ENCODE assay signal across 9 mouse cellular contexts in genomic region chr2:107083071-107083885, GRCm38 (mm10). TPM values are rescaled to one million over a fixed set of nuclear protein-coding genes. Genes with fewer than 3 reads are reported as not detected.
DNase-seq lines count a peak whose midpoint lies in the region; ATAC-seq and TF ChIP-seq lines count a peak whose summit lies in the region.
"Had no signal": no experiment of that assay in that cellular context is flagged by ENCODE, and none has a peak within 500 bp of the region (broad histone marks: within the 10 kb centered on the region; RNA-seq: fewer than 3 reads in every experiment).

No protein-coding gene starts in this region.

- H3K9me3 ChIP-seq in heart, embryonic 11.5 days (replicated peaks; ENCODE audit: control insufficient read depth, low read length), result no peaks in the 10 kb centered on the region
- no peaks in the 10 kb centered on the region for H3K9me3 ChIP-seq in G1E (replicated peaks)
- no peaks in the 10 kb centered on the region for H3K9me3 ChIP-seq in hindbrain, embryonic 10.5 days
- no peaks in the 10 kb centered on the region for H3K9me3 ChIP-seq in limb, embryonic 14.5 days (ENCODE audit: control insufficient read depth, low read length)
- no peaks in the 10 kb centered on the region for H3K9me3 ChIP-seq in stomach, postnatal 0 days (ENCODE audit: control insufficient read depth, low read length)
- H3K9me3 ChIP-seq: embryonic facial prominence, embryonic 15.5 days had no signal

- H3K36me3 ChIP-seq in heart, embryonic 11.5 days (ENCODE audit: control insufficient read depth, insufficient read depth, low read length), result no peaks in the 10 kb centered on the region
- no peaks in the 10 kb centered on the region for H3K36me3 ChIP-seq in G1E (replicated peaks)
- H3K36me3 ChIP-seq in hindbrain, embryonic 10.5 days, result no peaks in the 10 kb centered on the region
- H3K36me3 ChIP-seq in limb, embryonic 14.5 days (ENCODE audit: control insufficient read depth, insufficient read depth, low read length), result no peaks in the 10 kb centered on the region
- H3K36me3 ChIP-seq in stomach, postnatal 0 days (ENCODE audit: control insufficient read depth, insufficient read depth, low read length), result no peaks in the 10 kb centered on the region
- H3K36me3 ChIP-seq: embryonic facial prominence, embryonic 15.5 days had no signal

- H3K4me2 ChIP-seq in heart, embryonic 11.5 days, result peak overlapping the region; percentile 39
- no peak overlapping the region for H3K4me2 ChIP-seq in limb, embryonic 14.5 days (replicated peaks; ENCODE audit: low read depth, low read length, severe bottlenecking)
- no peak overlapping the region for H3K4me2 ChIP-seq in stomach, postnatal 0 days (replicated peaks; ENCODE audit: low read depth)
- H3K4me2 ChIP-seq: embryonic facial prominence, embryonic 15.5 days had no signal

- no peak for DNase-seq in heart, adult 9 months (ENCODE audit: low spot score in 2 of 2)
- peak; percentile 16 for DNase-seq in G1E (ENCODE audit: low spot score)
- peak; percentile 66 for DNase-seq in embryo, embryonic 10 days (ENCODE audit: low spot score)
- peak; percentile 30 for DNase-seq in hindbrain, embryonic 10.5 days (ENCODE audit: low spot score)
- peak; percentile 45 for DNase-seq in limb, embryonic 14.5 days (ENCODE audit: low spot score)
- DNase-seq in stomach, postnatal 0 days (ENCODE audit: low spot score), result no peak
- no peak for DNase-seq in spleen, postnatal 4 days (ENCODE audit: low spot score in 2 of 2)

- H3K27me3 ChIP-seq in heart, embryonic 11.5 days (ENCODE audit: control insufficient read depth, insufficient read depth, low read length), result no peaks in the 10 kb centered on the region
- no peaks in the 10 kb centered on the region for H3K27me3 ChIP-seq in G1E (ENCODE audit: insufficient read depth, low read length)
- H3K27me3 ChIP-seq in hindbrain, embryonic 10.5 days (ENCODE audit: insufficient read depth, poor library complexity, severe bottlenecking), result no peaks in the 10 kb centered on the region
- no peaks in the 10 kb centered on the region for H3K27me3 ChIP-seq in limb, embryonic 14.5 days (ENCODE audit: control insufficient read depth, insufficient read depth, low read length)
- no peaks in the 10 kb centered on the region for H3K27me3 ChIP-seq in stomach, postnatal 0 days (ENCODE audit: control insufficient read depth, insufficient read depth, low read length)
- H3K27me3 ChIP-seq: embryonic facial prominence, embryonic 15.5 days had no signal

- ATAC-seq in heart, embryonic 11.5 days (replicated peaks; ENCODE audit: insufficient number of reproducible peaks, low FRiP score, low TSS enrichment), result no peak
- ATAC-seq in G1E (ENCODE audit: extremely low read depth, insufficient number of reproducible peaks, low FRiP score, poor library complexity, severe bottlenecking), result peak; percentile 86
- ATAC-seq in limb, embryonic 14.5 days (ENCODE audit: low FRiP score, low read depth), result peak; percentile 77
- no peak for ATAC-seq in stomach, postnatal 0 days (ENCODE audit: low FRiP score, low TSS enrichment)

- WGBS in heart, embryonic 11.5 days (ENCODE audit: insufficient replicate concordance), result 42% methylated on average over 14 of the region's 14 CpGs
- WGBS in hindbrain, embryonic 10.5 days, result 54% methylated on average over 14 of the region's 14 CpGs
- 31% methylated on average over 14 of the region's 14 CpGs for WGBS in limb, embryonic 14.5 days
- 55% methylated on average over 14 of the region's 14 CpGs for WGBS in stomach, postnatal 0 days

- TF ChIP-seq CTCF in G1E (IDR thresholded peaks at IDR 0.05; ENCODE audit: low read depth, low read length), result peak; percentile 65
- TF ChIP-seq CTCF in stomach, postnatal 0 days (IDR thresholded peaks at IDR 0.05; ENCODE audit: low read depth), result peak; percentile 77

- no peak overlapping the region for H3K27ac ChIP-seq in heart, embryonic 11.5 days (ENCODE audit: low read depth, low read length)
- H3K27ac ChIP-seq in hindbrain, embryonic 10.5 days, result no peak overlapping the region
- H3K27ac ChIP-seq in limb, embryonic 14.5 days (replicated peaks; ENCODE audit: low read depth, low read length), result 0 out of 2 replicates have a peak overlapping the region, but pooled peaks have one; percentile 33
- no peak overlapping the region for H3K27ac ChIP-seq in stomach, postnatal 0 days (replicated peaks)
- H3K27ac ChIP-seq: embryonic facial prominence, embryonic 15.5 days had no signal

- H3K4me3 ChIP-seq in heart, embryonic 11.5 days (ENCODE audit: low read depth, low read length), result no peak overlapping the region
- no peak overlapping the region for H3K4me3 ChIP-seq in G1E (ENCODE audit: low read depth, low read length)
- no peak overlapping the region for H3K4me3 ChIP-seq in hindbrain, embryonic 10.5 days
- no peak overlapping the region for H3K4me3 ChIP-seq in limb, embryonic 14.5 days (replicated peaks; ENCODE audit: low read length)
- H3K4me3 ChIP-seq in stomach, postnatal 0 days (ENCODE audit: low read depth, low read length), result no peak overlapping the region
- H3K4me3 ChIP-seq: embryonic facial prominence, embryonic 15.5 days had no signal

- no peak overlapping the region for H3K9ac ChIP-seq in heart, embryonic 11.5 days (ENCODE audit: low read depth, low read length)
- no peak overlapping the region for H3K9ac ChIP-seq in limb, embryonic 14.5 days (ENCODE audit: low read depth, low read length, severe bottlenecking)
- H3K9ac ChIP-seq in stomach, postnatal 0 days (ENCODE audit: low read length), result no peak overlapping the region
- H3K9ac ChIP-seq: embryonic facial prominence, embryonic 15.5 days had no signal

- no peak for TF ChIP-seq EP300 in stomach, postnatal 0 days (optimal IDR thresholded peaks at IDR 0.05)

- no peaks in the 10 kb centered on the region for H3K4me1 ChIP-seq in heart, embryonic 11.5 days (ENCODE audit: control insufficient read depth, insufficient read depth, low read length)
- peaks cover 5% of the 10 kb centered on the region; the same call in 1 of the 2 replicates for H3K4me1 ChIP-seq in G1E (ENCODE audit: insufficient read depth, low read depth, low read length)
- 0 out of 2 replicates have a peak, but pooled peaks cover 5% of the 10 kb centered on the region for H3K4me1 ChIP-seq in hindbrain, embryonic 10.5 days (replicated peaks)
- no peaks in the 10 kb centered on the region for H3K4me1 ChIP-seq in limb, embryonic 14.5 days (ENCODE audit: control insufficient read depth, insufficient read depth, low read length)
- no peaks in the 10 kb centered on the region for H3K4me1 ChIP-seq in stomach, postnatal 0 days (replicated peaks; ENCODE audit: control insufficient read depth, insufficient read depth)
- H3K4me1 ChIP-seq: embryonic facial prominence, embryonic 15.5 days had no signal

- TF ChIP-seq POLR2A in limb, embryonic 14.5 days (IDR thresholded peaks at IDR 0.05; ENCODE audit: borderline replicate concordance, extremely low read depth, insufficient read depth, insufficient read length), result no peak

RNA-seq across cellular contexts. Expression of gene Fshb, which starts 23.8 kb away (rescaled TPM):
- polyA plus RNA-seq in heart, embryonic 11.5 days (2014; fragmentation: Nextera tagmentation; extraction: Ambion mirVana), result not detected in 2 replicates
- total RNA-seq in G1E (2014; fragmentation: Nextera tagmentation), result not detected in 2 replicates
- not detected in 2 replicates for total RNA-seq in G1E (2017)
- polyA plus RNA-seq in G1E (2012), result not detected in 2 replicates
- polyA plus RNA-seq in hindbrain, embryonic 10.5 days (2016; fragmentation: Nextera tagmentation; extraction: Ambion mirVana), result not detected in 2 replicates
- not detected in 2 replicates for polyA plus RNA-seq in limb, embryonic 14.5 days (2012; rRNA removed)
- polyA plus RNA-seq in limb, embryonic 14.5 days (2014; fragmentation: Nextera tagmentation; extraction: Ambion mirVana), result not detected in 2 replicates
- polyA plus RNA-seq in stomach, postnatal 0 days (2015; fragmentation: Nextera tagmentation; extraction: Ambion mirVana), result not detected in 2 replicates
- polyA plus RNA-seq: embryonic facial prominence, embryonic 15.5 days had no signal

Comparison
In these comparisons a context has a peak if more than half of its experiments do, and no peak if none do; other contexts are left out.
1. ATAC-seq: peak in G1E (single experiment) and limb, embryonic 14.5 days (single experiment); none in heart, embryonic 11.5 days (single experiment) and stomach, postnatal 0 days (single experiment).
2. DNase-seq: peak in G1E (single experiment), embryo, embryonic 10 days (single experiment), hindbrain, embryonic 10.5 days (single experiment) and limb, embryonic 14.5 days (single experiment); none in heart, adult 9 months (0 of 2), stomach, postnatal 0 days (single experiment) and spleen, postnatal 4 days (0 of 2).